Mouse (Mus musculus) ovary, adult 18-20 months (tissue): ENCODE data around the gene Gm10800.
"Not testable (repeated sequence)": the region's sequence is repeated elsewhere in the genome, so short reads cannot be mapped to it uniquely, and the experiment has no call there.

Experiments
- DNase-seq: peaks from one replicate; pipeline ENCODE4 v3.0.0; 2022; ENCODE audit warnings: low spot score, mixed read lengths

Gm10800 gene

GRCm38 (mm10) chr2:98667201-98667600 lies at the start of gene Gm10800:
Gene Gm10800 (minus strand): TSS chr2:98667301.
- DNase-seq = not testable (repeated sequence)

- no peak for DNase-seq
These were observed 30.4 kb upstream of the Gm10800 start for GRCm38 (mm10) chr2:98697533-98697932.

- not testable (repeated sequence) for DNase-seq
These were observed 5.2 kb downstream of the Gm10800 start, which contains the start of gene Gm10801 for GRCm38 (mm10) chr2:98661937-98662336. Gene Gm10801 (plus strand): TSS chr2:98662237.
